Mouse (Mus musculus) olfactory bulb, adult 2 months (tissue): ENCODE results near the gene Abl1. TPM values are rescaled to one million over a fixed set of nuclear protein-coding genes. Genes with fewer than 3 reads are reported as not detected.

ENCODE experiments used
- H3K27ac ChIP-seq: fragments of 200-500 bp; 2 replicates; pipeline ENCODE4 v1.5.1; 2012; ENCODE audit warnings: low read depth, low read length; ENCODE audit not compliant: insufficient read depth
- H3K4me1 ChIP-seq: fragments of 200-500 bp; 2 replicates; pipeline ENCODE4 v1.6.1; 2012; ENCODE audit warnings: low read length; ENCODE audit not compliant: control insufficient read depth, insufficient read depth
- H3K4me3 ChIP-seq: fragments of 200-500 bp; 2 replicates; pipeline ENCODE4 v1.5.1; 2012; ENCODE audit warnings: mild to moderate bottlenecking, low read depth, low read length, moderate library complexity; ENCODE audit not compliant: insufficient read depth
- CTCF ChIP-seq: fragments of 200-500 bp; IDR thresholded peaks from 2 replicates; pipeline ENCODE4 v1.5.1; 2012; ENCODE audit warnings: low read depth, mild to moderate bottlenecking, low read length, moderate library complexity; ENCODE audit not compliant: insufficient read depth
- POLR2A ChIP-seq: fragments of 200-500 bp; IDR thresholded peaks from 2 replicates; pipeline ENCODE4 v1.6.1; 2012; ENCODE audit warnings: mild to moderate bottlenecking, low read depth, low read length, moderate library complexity; ENCODE audit not compliant: insufficient read depth
- WGBS: fragments of 180-500 bp; shearing (Covaris S2); methylation state at CpG from one replicate; pipeline ENCODE4 v1.1.7; 2018; 5-methylcytosine and 5-hydroxymethylcytosine counted together
- polyA plus RNA-seq: library from polyadenylated mRNA; stranded (reverse); fragments of >200 nt; gene quantifications from 2 replicates; pipeline ENCODE4 v1.2.4, GENCODE M21; 2012; ENCODE audit warnings: low replicate concordance; ENCODE audit not compliant: missing spikeins, insufficient read depth, insufficient read length

The Abl1 gene
- polyA plus RNA-seq, 1 experiment = not detected

- Histone ChIP-seq H3K4me1 (peaks cover 14% of the 10 kb centered on the region), H3K27ac (no peak overlapping the region), H3K4me3 (no peak overlapping the region)
- TF ChIP-seq POLR2A (no peak), CTCF (no peak)
- WGBS = 57% methylated on average over 28 of the region's 28 CpGs
Measured at GRCm38 (mm10) chr2:31808410-31809357, 120.5 kb downstream of the Abl1 start.

GRCm38 (mm10) chr2:31809358-31809740 lies 121.2 kb downstream of the Abl1 start:
- no peak for TF ChIP-seq CTCF
- Histone ChIP-seq H3K4me3 (no peak overlapping the region), H3K4me1 (peaks cover 14% of the 10 kb centered on the region), H3K27ac (no peak overlapping the region)
- WGBS = 36% methylated on average over 2 of the region's 2 CpGs

- TF ChIP-seq POLR2A (no peak), CTCF (no peak)
- Histone ChIP-seq H3K27ac (no peak within 1 kb of the TSS), H3K4me3 (no peak within 1 kb of the TSS), H3K4me1 (peaks cover 15% of the 10 kb centered on the region)
- WGBS = 76% methylated on average over 12 of the region's 12 CpGs
Measured at GRCm38 (mm10) chr2:31810444-31810843, 122.3 kb downstream of the Abl1 start, which contains the start of gene Qrfp. Gene Qrfp, minus strand, starts transcription at chr2:31810580.

- no peak overlapping the region for H3K4me3 ChIP-seq
- no peak for TF ChIP-seq POLR2A
- 81% methylated on average over 14 of the region's 14 CpGs for WGBS
Measured at GRCm38 (mm10) chr2:31811086-31811958, 123.1 kb downstream of the Abl1 start.

GRCm38 (mm10) chr2:31813641-31814040 lies 125.5 kb downstream of the Abl1 start:
- WGBS = 92% methylated on average over 4 of the region's 4 CpGs
- TF ChIP-seq POLR2A (no peak), CTCF (no peak)
- Histone ChIP-seq H3K27ac (no peak overlapping the region), H3K4me3 (no peak overlapping the region), H3K4me1 (peaks cover 12% of the 10 kb centered on the region)

More at GRCm38 (mm10) chr2:31811086-31811958, 123.1 kb downstream of the Abl1 start:
- Histone ChIP-seq H3K4me1 (peaks cover 16% of the 10 kb centered on the region), H3K27ac (no peak overlapping the region)

- Histone ChIP-seq H3K4me3 (no peak overlapping the region), H3K4me1 (0 out of 2 replicates have a peak, but pooled peaks cover 2% of the 10 kb centered on the region), H3K27ac (no peak overlapping the region)
- WGBS = 57% methylated on average over 7 of the region's 7 CpGs
- no peak for TF ChIP-seq CTCF
- TF ChIP-seq POLR2A = no peak
Measured at GRCm38 (mm10) chr2:31814699-31815098, 126.5 kb downstream of the Abl1 start.

DNA sequence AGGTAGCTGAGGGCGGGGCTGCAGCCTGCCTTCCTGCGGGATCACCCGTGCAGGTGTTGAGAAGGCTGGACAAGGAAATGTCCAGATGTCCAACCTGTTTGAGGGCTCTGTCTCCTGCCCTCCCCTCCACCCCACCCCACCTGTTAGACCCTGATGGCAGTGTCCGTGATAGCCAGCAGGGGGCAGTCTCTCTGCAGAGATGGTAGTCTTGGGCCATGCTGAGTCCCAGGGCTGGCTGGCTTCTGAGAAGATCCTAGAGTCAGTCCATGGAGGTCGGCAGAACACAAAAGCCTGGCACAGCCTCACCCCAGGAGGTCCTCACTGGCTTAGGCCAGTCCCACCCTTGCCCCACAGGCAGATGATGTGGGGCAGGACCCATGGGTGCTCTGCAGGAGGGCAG lies 127.2 kb downstream of the Abl1 start:
- no peak for TF ChIP-seq POLR2A
- peak; percentile 82 for TF ChIP-seq CTCF
- Histone ChIP-seq H3K4me1 (0 out of 2 replicates have a peak, but pooled peaks cover 2% of the 10 kb centered on the region), H3K4me3 (no peak overlapping the region), H3K27ac (no peak overlapping the region)
- WGBS = 36% methylated on average over 5 of the region's 5 CpGs

DNA sequence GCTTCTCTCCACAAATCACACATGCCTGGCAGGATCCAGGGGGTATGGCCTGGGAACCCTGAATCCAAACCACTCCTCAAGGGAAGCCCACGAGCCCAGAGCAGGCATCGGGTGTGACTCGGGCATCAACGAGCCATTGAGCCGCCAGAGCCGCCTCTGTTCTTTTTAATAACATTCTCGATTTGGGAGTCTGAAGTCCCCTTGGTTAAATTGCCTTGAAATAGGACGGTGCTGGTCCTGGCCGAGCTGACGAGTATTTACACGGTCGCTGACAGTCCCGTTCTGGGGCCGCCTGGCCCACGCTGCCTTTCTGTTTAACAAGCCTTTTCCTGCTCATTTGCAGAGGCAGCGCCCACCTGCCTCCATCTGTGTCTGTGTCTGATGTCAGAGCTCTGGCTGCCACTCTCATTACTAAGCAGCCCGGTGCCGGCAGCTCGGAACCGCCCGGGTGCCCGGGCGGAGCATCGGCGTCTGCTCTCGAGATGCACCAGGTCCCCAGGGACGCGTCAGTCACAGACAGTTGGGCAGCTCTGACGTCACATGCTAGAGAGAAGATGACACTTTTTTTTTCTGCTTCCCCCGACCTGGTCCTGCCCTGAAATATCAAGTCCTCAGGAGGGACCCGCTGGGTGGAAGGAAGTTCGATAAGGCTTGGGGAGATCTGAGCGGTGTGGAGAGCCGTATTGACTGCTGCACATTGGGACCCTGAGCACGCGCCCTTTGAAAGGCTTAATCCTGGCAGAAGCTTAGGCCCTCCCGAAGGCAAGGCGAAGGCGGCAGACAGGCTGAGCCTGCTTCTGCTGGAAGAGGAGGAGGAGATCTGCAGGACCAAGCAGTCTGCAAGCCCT lies 134.6 kb downstream of the Abl1 start:
- H3K4me3 ChIP-seq = peak overlapping the region; percentile 3; the same call in 1 of the 2 replicates
- 17% methylated on average over 39 of the region's 39 CpGs for WGBS

More for the DNA sequence above, 134.6 kb downstream of the Abl1 start:
- TF ChIP-seq POLR2A = no peak
- no peak for TF ChIP-seq CTCF
- H3K27ac ChIP-seq = no peak overlapping the region
- peaks cover 34% of the 10 kb centered on the region for H3K4me1 ChIP-seq
